Mouse (Mus musculus) layer of hippocampus, adult 18-20 months (tissue): ENCODE results near the gene Pex3. TPM values are rescaled to one million over a fixed set of nuclear protein-coding genes. Genes with fewer than 3 reads are reported as not detected.

Experiments
- DNase-seq, 2 experiments: peaks; one replicate each; pipeline ENCODE4 v3.0.0; 2022; ENCODE audit warnings: low spot score in 2 of 2
- long read RNA-seq: library from polyadenylated mRNA; stranded (forward); transcript quantifications from one replicate; pipeline ENCODE4 v2.0.0, GENCODE M21; 2021
- total RNA-seq, 2 experiments: library from RNA; stranded (reverse); gene quantifications; 2 replicates each; pipeline ENCODE4 v1.2.3; 2021

The Pex3 gene
- total RNA-seq = 10 to 100 TPM; 26.7 to 31.2 TPM
- long read RNA-seq, transcript Pex3-201 (12 exons, 2,129 nt) = major isoform, 29 of 34 reads
- long read RNA-seq, partial matches to known transcripts = 0 of 34 reads
- long read RNA-seq, other reads (novel, unspliced or antisense) = 1 of 34 reads

- DNase-seq = peak; percentile 82 to 89
Measured at GRCm38 (mm10) chr10:13552646-13553497, at the start of gene Pex3, which contains the start of gene Adat2. TSS of gene Pex3 (minus strand) at chr10:13553142. TSS of gene Adat2 (plus strand) at chr10:13552894.

- DNase-seq = peak in 1 of 2 experiments; percentile 14
Measured at GRCm38 (mm10) chr10:13600926-13601325, 48.0 kb upstream of the Pex3 start.

GRCm38 (mm10) chr10:13597491-13597890 lies 44.5 kb upstream of the Pex3 start:
- DNase-seq = no peak

GRCm38 (mm10) chr10:13596866-13597265 lies 43.9 kb upstream of the Pex3 start:
- no peak for DNase-seq

- peak; percentile 33 to 57 for DNase-seq
Measured at GRCm38 (mm10) chr10:13596073-13596472, 43.1 kb upstream of the Pex3 start.

- DNase-seq = no peak
Measured at GRCm38 (mm10) chr10:13593529-13593928, 40.6 kb upstream of the Pex3 start.

GRCm38 (mm10) chr10:13592196-13592595 lies 39.3 kb upstream of the Pex3 start:
- no peak for DNase-seq

- DNase-seq = no peak
Measured at GRCm38 (mm10) chr10:13587914-13588313, 35.0 kb upstream of the Pex3 start.

- no peak for DNase-seq
Measured at GRCm38 (mm10) chr10:13577123-13577522, 24.2 kb upstream of the Pex3 start.

- no peak for DNase-seq
Measured at GRCm38 (mm10) chr10:13572410-13572809, 19.5 kb upstream of the Pex3 start.

- no peak for DNase-seq
Measured at GRCm38 (mm10) chr10:13572003-13572402, 19.1 kb upstream of the Pex3 start.

GRCm38 (mm10) chr10:13570697-13571538 lies 18.0 kb upstream of the Pex3 start:
- no peak for DNase-seq

- peak in 1 of 2 experiments; percentile 13 for DNase-seq
Measured at GRCm38 (mm10) chr10:13569818-13570217, 16.9 kb upstream of the Pex3 start.

GRCm38 (mm10) chr10:13566393-13566792 lies 13.5 kb upstream of the Pex3 start:
- DNase-seq = no peak

- DNase-seq = no peak
Measured at GRCm38 (mm10) chr10:13565080-13565448, 12.1 kb upstream of the Pex3 start.

- DNase-seq = peak; percentile 56 to 82
Measured at GRCm38 (mm10) chr10:13564364-13565079, 11.6 kb upstream of the Pex3 start.

GRCm38 (mm10) chr10:13560014-13560674 lies 7.2 kb upstream of the Pex3 start:
- no peak for DNase-seq

GRCm38 (mm10) chr10:13554316-13554715 lies 1.4 kb upstream of the Pex3 start:
- DNase-seq = no peak

- no peak for DNase-seq
Measured at GRCm38 (mm10) chr10:13553498-13553985, 600 bp upstream of the Pex3 start.

GRCm38 (mm10) chr10:13541721-13542120 lies 11.2 kb downstream of the Pex3 start:
- DNase-seq = no peak
